Mouse (Mus musculus) retina, postnatal 1 day (tissue): ENCODE measurements around the gene Spn.

Experiments
- DNase-seq: peaks from one replicate; pipeline ENCODE4 v3.0.0-alpha.2; 2012

Spn gene

GRCm38 (mm10) chr7:127140623-127141404, 3.2 kb upstream of the Spn start:
- DNase-seq, result no peak

GRCm38 (mm10) chr7:127139562-127139961, 1.9 kb upstream of the Spn start:
- no peak for DNase-seq

DNA sequence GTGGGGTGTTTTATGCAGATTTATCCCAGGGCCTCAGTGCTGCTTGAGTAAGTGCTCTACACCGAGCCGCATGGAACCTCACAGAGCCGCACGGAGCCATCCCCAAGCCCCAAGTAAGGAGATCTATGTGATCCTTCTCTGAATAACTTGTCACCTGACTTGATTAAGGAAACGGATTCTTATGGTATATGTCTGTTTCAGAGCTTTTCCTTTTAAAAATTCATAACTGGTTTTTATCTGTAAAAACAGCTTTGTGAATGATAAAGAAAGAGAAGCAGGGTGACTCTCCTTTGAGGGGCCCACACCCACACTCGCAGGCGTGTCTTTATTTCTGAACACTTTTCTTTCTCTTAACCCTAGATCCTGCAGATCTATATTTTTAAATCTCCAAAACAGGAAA, 1.5 kb upstream of the Spn start:
- no peak for DNase-seq

DNA sequence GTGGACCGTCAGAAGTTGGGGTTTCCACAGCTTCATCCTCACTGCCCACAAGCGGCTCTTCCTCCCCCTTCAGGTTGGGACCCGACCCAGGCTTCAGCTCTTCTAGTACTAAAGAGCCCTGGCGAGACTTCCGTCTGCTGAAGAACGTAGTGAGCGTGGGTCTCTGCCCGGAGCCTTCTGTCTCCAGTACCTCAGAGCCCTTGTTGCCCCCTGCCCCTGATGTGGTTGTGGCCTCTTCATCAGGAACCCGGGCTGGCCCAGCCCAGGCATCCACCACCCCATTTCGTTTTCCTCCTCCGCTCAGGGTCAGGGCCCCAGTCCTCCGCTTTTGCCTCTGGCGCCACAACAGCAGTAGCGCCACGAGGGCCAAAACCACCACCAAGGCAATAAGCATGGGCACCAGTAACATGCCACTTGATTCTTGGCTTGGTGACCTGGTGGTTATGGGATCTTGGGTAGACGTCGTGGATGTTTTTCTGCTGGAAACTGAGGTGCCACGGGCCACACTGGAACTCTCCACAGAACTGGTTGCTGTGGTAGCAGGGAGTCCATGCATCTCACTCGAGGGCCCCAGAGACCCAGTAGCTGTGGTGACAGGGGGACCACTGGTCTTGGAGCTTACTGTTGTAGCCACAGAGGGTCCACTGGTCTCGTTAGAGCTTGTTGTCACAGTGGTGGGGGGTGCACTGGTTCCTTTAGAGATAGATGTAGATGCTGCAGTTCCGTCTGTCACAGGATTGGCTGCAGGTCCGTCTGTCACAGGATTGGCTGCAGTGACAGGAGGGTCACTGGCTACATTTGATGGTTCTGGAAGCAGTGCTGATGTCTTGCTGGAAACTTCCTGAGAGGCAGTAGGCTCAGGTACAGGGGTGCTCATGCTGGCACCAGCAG, 1.2 kb downstream of the Spn start:
- DNase-seq, result no peak

DNA sequence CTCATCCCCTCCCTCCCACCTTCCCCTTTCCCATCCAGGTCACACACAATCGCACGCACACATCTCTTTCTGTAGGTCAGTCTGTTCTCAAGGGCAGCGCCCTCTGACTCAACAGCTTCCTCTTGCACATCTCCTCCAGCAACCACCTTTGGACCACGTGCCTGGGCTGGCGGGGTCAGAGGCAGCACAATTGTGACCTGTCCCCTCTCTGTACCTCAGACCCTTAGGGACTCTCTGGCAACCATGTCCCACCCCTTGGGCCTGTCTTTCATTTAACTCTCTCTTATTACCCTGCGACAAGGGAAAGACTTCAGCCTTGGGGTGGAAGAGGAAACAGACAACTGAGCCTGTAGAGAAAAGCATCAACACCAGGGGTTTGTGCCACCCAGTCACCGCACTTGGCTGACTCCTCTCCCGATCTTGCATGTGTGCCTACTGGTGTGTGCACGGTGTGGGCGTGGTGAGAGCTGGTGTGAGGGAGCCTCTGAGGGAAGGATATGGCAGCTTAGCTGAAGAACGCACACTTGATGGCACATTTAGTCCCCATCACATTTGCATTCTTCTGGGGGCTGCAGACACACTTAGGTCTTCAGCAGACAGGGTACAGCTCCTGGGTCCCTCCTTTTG, 2.7 kb downstream of the Spn start:
- DNase-seq, result no peak

DNA sequence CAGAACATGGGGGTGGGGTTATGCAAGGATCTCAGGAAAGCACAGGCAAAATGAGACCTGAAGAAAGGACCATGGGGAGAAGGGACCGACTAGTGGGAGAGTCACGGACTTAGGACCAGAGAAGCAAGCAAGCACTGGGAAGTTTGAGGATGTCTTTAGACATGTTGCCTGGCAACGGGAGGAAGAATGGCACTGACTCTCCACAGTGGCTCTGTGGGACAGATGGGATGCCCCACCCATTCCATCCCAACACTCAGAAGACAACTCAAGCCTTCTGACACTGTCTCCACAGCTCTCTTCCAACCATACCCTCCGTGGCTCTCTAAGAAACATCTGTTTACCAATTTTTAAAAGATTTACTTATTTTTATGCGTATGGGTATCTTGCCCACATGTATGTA, 4.5 kb downstream of the Spn start:
- no peak for DNase-seq

GRCm38 (mm10) chr7:127129638-127130037, 8.0 kb downstream of the Spn start:
- peak; percentile 41 for DNase-seq

GRCm38 (mm10) chr7:127121911-127122270, 15.7 kb downstream of the Spn start, which contains the start of gene Qprt:
Gene Qprt, minus strand, starts transcription at chr7:127122226.
- DNase-seq, result no peak

DNA sequence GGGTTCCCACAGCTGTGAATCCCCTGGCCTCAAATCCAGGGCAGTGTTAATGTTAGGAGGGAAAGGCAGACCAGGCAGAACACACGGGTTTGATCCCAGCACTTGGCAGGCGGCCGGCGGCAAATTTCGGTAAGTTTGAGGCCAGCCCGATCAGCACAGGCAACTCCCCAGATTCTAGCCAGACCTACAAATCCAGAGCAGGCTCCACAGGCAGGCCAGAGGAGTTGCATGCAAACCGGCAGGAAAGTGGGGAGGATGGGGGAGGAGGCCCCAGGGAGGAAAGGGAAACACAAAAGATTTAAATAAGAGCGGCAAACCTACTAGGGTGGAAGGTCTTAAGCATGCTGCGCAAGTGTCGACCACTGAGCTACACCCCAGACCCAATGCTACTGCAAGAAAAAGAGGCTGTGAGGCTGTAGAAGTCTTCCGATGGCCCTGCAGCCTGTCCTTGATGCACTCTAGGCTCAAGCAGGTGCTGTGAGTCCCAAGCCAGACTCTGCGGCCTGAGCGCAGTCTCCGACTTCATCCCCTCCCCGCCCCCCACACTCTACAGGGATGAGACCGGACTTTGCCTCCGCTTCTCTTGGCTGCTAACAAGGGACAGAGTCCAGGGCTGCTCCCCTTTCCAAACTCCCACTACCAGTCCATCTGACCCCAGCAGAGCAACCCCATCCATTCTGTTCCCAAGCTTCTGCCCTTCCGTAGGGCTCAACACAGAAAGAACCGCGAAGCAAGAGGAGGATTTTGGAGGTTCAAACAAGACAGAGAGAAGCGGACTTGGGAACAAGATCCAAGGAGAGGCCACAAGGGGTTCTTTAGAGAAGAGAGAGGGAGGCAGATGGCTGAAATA, 16.3 kb downstream of the Spn start:
- DNase-seq, result peak; percentile 33

GRCm38 (mm10) chr7:127118671-127119445, 18.8 kb downstream of the Spn start:
- DNase-seq, result no peak

DNA sequence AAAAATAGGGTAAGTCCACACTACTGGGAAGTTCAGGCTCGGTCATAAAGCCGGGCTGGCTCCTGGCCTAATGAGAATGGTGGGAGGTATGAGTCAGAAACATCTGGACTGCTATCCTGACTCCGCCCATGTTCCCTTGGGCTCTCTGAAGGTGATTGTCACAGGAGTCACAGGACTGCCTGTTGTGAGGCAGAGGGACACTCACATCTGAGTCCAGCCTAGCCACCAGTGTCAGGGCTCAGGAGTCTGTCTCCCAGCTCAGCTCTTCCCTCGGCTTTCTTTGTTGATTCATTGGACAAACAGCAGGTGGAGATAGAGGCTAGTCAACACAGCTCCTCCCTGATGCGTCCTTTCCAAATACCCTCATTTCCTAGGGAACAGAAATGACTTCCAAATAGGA, 19.7 kb downstream of the Spn start:
- DNase-seq, result peak; percentile 54

DNA sequence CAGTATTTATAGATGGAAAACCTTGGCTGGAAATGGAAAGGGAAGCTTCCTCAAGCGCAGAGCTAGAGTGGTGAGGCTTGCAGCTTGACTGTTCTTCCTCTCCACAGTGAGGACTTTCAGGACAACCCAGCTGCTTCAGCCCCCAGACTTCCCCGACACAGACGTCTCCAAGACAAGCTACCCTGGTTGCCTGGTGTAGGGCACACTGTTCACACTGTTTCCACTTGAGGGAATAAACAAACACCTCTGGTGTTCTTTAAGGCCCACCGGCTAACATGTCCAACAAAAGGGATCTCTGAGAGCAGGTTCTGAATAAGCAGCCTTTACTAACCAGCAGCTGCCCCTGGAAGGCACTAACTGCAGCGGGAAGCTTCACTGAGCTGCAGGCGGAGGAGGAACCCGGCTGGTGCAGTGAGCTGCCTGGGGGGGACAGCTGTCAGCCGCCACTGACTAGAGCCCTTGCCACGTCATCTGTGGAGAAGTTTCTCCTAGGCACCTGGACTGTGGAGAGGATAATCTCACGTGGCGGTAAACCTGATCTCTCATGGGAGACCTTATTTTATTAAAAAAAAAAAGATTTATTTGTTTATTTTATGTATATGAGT, 21.2 kb downstream of the Spn start:
- DNase-seq, result no peak

DNA sequence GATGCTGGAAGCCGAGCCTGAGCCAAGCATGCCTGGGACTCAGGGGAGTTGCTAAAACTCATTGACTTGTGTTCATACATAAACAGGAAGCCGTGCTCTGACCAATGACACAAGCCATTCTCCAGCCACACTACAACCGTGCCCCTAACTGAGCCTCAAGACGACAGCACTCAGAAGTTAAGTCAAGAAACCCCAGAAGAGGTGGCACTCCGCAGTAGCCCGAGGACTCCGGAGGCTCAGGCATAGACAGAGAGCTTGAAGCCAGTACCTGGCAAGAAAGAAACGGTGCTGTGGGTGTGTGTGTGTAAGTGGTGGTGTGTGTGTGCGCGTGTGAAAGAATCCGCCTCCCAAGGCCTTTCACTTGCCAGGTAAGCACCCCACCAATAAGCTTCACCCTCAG, 22.7 kb downstream of the Spn start:
- no peak for DNase-seq

DNA sequence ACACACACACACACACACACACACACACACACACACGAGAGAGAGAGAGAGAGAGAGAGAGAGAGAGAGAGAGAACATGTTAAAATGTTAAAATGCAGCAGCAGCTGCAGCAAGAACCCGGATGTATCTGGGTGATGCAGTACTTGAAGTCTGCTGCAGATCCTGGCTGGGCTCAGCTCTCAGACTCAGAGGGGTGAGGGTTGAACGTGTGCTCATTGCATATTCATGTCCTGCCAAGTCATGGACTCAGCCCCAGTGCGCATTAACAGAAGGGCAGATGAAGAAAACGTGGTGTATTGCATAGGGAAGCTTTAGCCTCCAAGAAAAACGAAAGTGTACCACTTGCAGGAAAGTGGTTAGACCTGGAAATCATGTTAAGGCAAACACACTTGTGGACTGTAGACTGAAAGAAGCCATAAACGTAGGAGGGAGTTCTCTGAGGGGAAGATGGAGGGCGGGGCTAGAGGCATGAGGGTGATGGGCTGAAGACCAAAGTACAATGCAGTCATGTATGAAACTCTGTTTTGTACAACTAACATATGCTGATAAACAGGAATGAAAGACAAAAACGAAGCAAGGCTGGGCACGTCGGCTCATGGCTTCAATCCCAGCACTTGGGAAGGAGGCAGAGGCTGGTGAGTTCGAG, 23.9 kb downstream of the Spn start:
- no peak for DNase-seq

- no peak for DNase-seq
These were observed 24.6 kb downstream of the Spn start for GRCm38 (mm10) chr7:127112921-127113597.

GRCm38 (mm10) chr7:127112251-127112841, 25.3 kb downstream of the Spn start:
- DNase-seq, result no peak

DNA sequence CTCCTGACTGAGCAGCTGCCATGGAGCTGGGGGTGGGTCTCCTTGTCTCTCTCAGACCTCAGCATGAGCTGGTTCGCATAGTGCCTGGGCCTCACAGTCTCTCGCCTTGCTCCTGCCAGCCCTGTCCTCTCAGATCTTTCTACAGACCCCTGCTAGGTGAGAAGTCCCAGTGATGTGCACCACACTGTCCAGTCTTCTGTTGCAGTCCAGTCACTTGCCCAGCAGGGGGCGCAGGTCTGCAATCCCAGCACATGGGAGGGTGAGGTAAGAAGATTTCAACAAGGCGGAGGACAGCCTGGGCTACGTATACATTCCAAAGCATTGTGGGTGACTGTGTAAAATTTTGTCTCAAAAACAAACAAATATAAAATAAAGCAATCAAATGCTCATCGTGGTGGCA, 26.2 kb downstream of the Spn start:
- peak; percentile 59 for DNase-seq

GRCm38 (mm10) chr7:127110239-127111007, 27.2 kb downstream of the Spn start:
- DNase-seq, result peak; percentile 88

DNA sequence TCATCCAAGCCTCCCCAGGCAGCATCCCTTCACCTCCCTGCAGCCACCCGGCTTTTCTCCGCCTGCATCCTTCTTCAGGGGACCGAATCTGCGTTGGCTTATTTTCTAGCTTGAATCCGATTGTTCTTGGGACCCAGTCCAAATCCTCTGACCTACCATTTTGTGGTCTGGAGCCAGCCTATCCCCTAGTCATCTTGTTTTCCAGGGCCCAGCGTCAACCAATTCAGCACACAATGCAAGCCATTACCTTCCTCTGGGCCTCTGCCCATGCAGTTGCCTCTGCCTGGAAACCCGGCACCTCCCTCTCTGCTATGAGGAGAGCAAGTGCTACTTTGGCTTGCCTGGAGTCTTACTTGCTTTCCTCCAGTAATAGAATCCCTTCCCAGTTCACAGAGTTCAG, 32.1 kb downstream of the Spn start:
- DNase-seq, result no peak
